Mouse (Mus musculus) left cerebral cortex, postnatal 25 days (tissue): Measurements from ENCODE around the gene Erp44. TPM values are rescaled to one million over a fixed set of nuclear protein-coding genes. Genes with fewer than 3 reads are reported as not detected.

Experiments
- DNase-seq, 2 experiments: peaks; one replicate each; pipeline ENCODE4 v3.0.0; 2022; ENCODE audit warnings: low spot score in 2 of 2, mixed read lengths in 1 of 2
- intact Hi-C: fragments of 180-260 bp; cut with DNase I; formaldehyde crosslinking; loops from one replicate; pipeline ENCODE4 v1.15.1; 2025
- total RNA-seq, 2 experiments: library from RNA; stranded (reverse); gene quantifications; 2 replicates each; pipeline ENCODE4 v1.2.3; 2021

Erp44 gene
- total RNA-seq, 2 experiments from 2014 or later: 34.4 to 39.2 TPM

DNA sequence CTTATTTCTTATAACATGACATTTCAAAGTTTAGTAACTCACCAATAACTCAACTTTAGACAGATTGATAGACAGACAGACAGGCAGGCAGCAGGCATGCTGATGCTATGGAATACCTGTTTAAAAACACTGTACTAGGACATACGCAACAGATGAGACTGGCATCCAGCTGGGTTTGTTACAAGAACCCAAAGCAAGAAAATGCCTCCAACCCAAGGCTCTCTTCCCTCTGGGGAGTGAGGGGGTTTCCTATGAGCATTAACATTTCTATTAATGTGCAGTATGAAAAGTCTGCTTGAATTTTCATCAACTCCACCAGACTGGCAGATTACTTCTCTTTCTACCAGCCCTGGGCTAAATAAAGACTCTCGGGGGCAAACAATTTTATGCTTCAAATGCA is 35.1 kb downstream of the Erp44 start:
- intact Hi-C loops: no loop called here
- DNase-seq: no peak

DNA sequence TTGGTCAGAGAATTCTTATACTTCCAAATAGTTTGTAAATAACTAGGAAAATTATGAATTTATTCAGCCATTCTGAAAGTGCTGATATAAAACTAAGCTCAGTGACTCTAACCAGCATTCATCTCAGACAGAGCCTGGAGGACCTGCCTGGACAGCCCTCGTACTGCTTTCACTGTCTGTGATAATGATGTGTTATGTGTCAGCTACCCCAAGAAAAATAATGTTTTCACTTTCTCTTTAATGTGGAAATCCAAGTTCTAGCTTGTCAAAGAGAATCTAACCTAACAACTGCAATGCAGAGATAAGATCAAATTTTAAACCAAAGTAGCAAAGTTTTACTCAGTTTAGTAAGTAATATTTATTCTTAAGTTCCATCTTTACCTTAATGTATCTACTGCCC is 35.6 kb downstream of the Erp44 start:
- intact Hi-C loops: no loop called here

GRCm38 (mm10) chr4:48242482-48242881 is 36.9 kb downstream of the Erp44 start:
- intact Hi-C loops: no loop called here
- peak in 1 of 2 experiments; percentile 23 for DNase-seq

More for the DNA sequence above, 35.6 kb downstream of the Erp44 start:
- DNase-seq: no peak

DNA sequence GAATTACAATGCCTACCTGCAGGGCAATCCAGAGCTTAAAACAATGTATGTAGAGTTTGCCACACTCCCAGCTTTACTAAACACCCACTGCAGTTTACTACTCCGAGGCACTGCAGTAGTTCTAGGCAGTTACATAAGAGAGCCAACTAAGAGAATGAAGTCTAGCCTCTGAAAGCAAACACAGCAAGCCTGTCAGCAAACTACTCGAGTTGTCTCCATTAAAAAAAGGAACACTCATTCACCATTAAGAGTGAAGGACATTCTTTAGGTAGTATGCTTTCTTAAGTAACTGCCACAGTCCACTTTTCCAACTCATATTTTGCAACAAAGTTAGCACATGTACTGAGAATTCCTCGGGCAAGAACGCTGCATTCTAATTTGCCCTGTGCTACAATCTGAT is 40.3 kb downstream of the Erp44 start:
- intact Hi-C loops: no loop called here
- DNase-seq: peak in 1 of 2 experiments; percentile 23

DNA sequence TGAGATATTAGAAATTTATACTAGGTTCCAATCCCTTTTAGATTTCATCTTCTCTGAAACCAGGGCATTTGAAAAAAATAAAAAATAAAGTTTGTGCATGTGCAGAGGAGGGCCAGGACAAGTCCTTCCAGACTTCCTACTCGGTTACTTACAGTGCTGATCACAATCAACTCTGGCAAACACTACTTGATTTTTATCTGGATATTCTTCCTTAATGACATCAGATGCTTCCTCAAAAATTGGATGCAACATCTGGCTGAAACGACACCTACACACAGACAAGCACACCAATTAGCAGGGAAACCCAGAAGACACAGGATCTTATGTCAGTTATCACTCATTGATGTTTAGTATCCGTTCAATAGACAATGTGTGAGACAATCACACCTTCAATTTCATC is 42.6 kb downstream of the Erp44 start:
- DNase-seq: no peak
- intact Hi-C loops: no loop called here

DNA sequence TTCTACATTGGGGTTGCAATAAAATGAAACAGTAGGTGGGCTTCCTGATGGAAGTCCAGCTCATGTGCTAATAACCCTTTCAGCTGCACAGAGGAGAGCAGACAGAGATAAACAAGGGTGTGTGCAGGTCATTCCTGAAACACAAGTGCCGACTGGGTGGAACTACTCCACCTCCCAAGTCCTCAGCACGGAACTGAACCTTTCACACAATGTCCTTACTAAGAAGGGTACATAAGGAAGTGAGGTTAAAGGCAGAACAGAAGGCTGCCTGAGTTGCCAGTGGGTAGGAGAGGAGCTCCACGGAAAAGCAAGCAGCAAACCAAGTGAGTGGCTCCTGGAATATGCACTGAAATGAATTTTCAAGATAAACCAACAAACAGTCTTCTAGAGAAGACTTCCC is 52.6 kb downstream of the Erp44 start:
- no peak for DNase-seq
- intact Hi-C loops: no loop called here

GRCm38 (mm10) chr4:48225604-48226003 is 53.8 kb downstream of the Erp44 start:
- intact Hi-C loops: loop anchor here (1.0 kb wide), 1 partner anchor 156 kb away; no protein-coding TSS in a partner anchor
- peak in 1 of 2 experiments; percentile 21 for DNase-seq

DNA sequence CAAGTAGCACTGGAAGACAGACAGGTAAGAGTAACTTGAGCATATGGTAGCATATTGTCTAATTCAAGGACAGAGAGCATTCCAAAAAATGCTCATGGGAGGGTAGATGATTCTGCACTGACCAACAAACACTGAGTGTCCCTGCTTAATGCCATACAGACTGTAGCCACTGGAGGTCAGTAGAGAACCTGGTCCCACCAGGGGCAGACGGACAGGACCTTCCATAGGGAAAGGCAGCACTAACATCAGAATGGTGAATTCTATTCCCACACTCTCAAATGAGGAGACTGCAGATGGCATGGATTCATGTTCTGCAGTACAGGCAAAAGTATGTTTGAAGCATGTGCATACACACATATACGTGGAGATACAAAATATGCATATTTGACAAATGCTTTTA is 54.2 kb downstream of the Erp44 start:
- peak; percentile 45 to 71 for DNase-seq
- intact Hi-C loops: loop anchor here (1.0 kb wide), 1 partner anchor 156 kb away; no protein-coding TSS in a partner anchor

DNA sequence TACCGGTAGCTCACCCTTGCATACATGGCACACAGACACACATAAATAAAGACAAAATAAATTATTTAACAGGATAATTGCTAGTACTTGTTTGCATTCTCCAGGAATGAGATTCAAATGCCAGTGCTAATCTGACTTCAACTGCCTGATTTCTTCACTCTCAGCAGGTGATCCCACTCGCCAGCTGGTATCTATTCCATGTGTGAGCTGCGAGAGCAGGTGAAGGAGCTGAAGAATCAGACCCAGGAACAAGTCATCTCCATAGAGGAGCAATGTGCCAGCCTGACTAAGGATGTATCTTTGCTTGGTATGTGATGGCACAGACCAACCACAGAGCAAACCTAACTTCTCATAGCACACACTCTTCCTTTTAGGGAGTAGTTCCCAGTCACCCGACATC is 75.8 kb downstream of the Erp44 start:
- intact Hi-C loops: no loop called here
- DNase-seq: no peak

- DNase-seq: no peak
- intact Hi-C loops: no loop called here
These were observed 80.9 kb downstream of the Erp44 start for GRCm38 (mm10) chr4:48198447-48198846.

DNA sequence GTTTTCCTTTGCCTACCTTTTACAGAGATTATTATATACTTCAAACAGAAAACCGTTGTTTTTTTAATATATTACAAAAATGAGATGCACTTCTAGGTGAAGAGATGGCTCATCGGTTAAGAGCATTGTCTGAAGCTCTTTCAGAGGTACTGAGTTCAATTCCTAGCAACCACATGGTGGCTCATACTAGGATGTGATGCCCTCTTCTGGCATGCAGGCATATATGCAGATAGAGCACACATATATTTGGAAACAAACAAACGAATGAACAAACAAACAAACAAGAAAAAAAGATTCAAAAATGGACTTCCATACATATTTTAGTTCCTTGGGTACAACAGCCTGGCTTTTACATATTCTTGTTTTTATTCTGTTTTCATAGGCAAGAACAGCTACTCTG is 81.4 kb downstream of the Erp44 start:
- intact Hi-C loops: no loop called here
- no peak for DNase-seq

- no peak for DNase-seq
- intact Hi-C loops: no loop called here
These were observed 97.1 kb downstream of the Erp44 start for GRCm38 (mm10) chr4:48182115-48182806.

DNA sequence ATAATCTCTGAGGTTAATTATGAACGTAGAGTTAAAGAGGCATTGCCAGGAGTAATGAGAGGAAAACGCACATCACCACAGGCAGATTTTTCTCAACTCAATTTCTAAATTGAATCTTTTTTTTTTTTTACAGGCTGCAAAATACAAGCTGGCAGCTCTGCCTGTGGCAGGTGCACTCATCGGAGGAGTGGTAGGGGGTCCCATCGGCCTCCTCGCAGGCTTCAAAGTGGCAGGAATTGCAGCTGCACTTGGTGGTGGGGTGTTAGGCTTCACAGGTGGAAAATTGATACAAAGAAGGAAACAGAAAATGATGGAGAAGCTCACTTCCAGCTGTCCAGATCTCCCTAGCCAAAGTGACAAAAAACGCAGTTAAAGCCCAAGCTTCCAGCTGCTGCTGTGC is 98.0 kb downstream of the Erp44 start:
- intact Hi-C loops: no loop called here
- DNase-seq: no peak

GRCm38 (mm10) chr4:48180922-48181321 is 98.4 kb downstream of the Erp44 start:
- intact Hi-C loops: no loop called here
- no peak for DNase-seq

DNA sequence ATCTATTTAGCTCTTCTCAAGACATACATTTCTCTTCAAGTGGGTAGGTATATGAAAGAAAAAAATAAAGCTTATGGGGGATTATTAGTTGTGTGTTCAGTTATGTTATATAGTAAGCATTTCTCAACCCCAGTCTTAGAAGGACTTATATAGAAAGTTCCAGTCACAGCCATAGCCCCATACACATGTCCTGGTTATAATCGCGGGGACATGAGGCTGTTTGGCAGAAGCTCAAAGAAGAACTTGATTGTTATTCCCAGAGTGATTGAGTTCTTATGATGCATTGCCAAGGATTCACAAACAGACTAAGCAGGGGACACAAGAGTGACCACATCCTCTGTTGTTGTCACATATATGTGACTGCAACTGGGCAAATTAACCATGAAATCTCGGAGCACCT is 103.7 kb downstream of the Erp44 start:
- intact Hi-C loops: no loop called here
- DNase-seq: no peak

GRCm38 (mm10) chr4:48163851-48164250 is 115.5 kb downstream of the Erp44 start:
- intact Hi-C loops: no loop called here

GRCm38 (mm10) chr4:48160386-48160785 is 119.0 kb downstream of the Erp44 start:
- intact Hi-C loops: no loop called here
- DNase-seq: no peak

More at GRCm38 (mm10) chr4:48163851-48164250, 115.5 kb downstream of the Erp44 start:
- no peak for DNase-seq

- intact Hi-C loops: no loop called here
- no peak for DNase-seq
These were observed 123.5 kb downstream of the Erp44 start for GRCm38 (mm10) chr4:48155864-48156263.

GRCm38 (mm10) chr4:48153229-48153628 is 126.1 kb downstream of the Erp44 start:
- intact Hi-C loops: no loop called here
- DNase-seq: peak; percentile 7 to 88

GRCm38 (mm10) chr4:48149492-48149891 is 129.9 kb downstream of the Erp44 start:
- DNase-seq: no peak
- intact Hi-C loops: no loop called here
